Mouse (Mus musculus): ENCODE measurements at regions not wholly inside any gene's neighbourhood (a gene's known extent, or its start where the extent isn't known, plus 50 kb on each side); places are given as distances from the start of the nearest gene placed in this dataset.

GRCm38 (mm10) chr7:142810711-142811110, 67.5 kb upstream of the Ins2 start:
- TF ChIP-seq CTCF (IDR thresholded peaks at IDR 0.05; ENCODE audit: insufficient read depth, low read length) (no peak), POLR2A (IDR thresholded peaks at IDR 0.05; ENCODE audit: borderline replicate concordance, extremely low read depth, low read depth, low read length) (no peak)

Measured in lung, adult 2 months (tissue).